Mouse (Mus musculus) cortical plate, adult 2 months (tissue): ENCODE measurements around the gene Kcne3.

Source experiments
- CTCF ChIP-seq: fragments of 200-500 bp; IDR thresholded peaks from 2 replicates; pipeline ENCODE4 v1.5.1; 2011; ENCODE audit warnings: mild to moderate bottlenecking, control low read depth, low read length; ENCODE audit not compliant: insufficient read depth; ENCODE audit errors: extremely low read depth
- POLR2A ChIP-seq: fragments of 200-500 bp; IDR thresholded peaks from 2 replicates; pipeline ENCODE4 v1.6.1; 2011; ENCODE audit warnings: mild to moderate bottlenecking, low read length, control low read depth; ENCODE audit not compliant: insufficient read depth; ENCODE audit errors: extremely low read depth

DNA sequence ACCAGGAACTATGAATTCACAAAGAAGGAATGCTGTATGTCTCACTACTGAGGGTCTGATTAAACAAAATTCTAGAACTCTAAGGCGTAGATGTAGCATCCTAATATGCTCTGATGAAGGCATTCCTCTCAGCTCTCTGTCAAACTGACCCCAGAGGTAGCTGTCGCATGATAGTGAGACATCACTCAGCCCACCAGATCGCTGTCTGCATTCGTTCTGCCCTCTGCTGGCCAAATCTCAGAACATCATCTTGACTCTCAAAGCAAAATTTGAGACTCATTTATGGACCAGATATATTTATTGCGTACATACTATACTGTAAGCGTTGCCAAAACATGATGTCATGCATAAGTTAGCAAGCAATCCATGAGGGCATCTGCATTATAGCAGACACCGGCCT is 11.3 kb downstream of the Kcne3 start:
- TF ChIP-seq CTCF = peak; percentile 80
- TF ChIP-seq POLR2A = no peak
